Mouse (Mus musculus) lung, embryonic 14.5 days (tissue): ENCODE measurements around the gene Mrps18a. TPM values are rescaled to one million over a fixed set of nuclear protein-coding genes. Genes with fewer than 3 reads are reported as not detected.
A peak's percentile ranks its signal among the peaks of the same experiment; 100 is the strongest.

Source experiments
- ATAC-seq: fragments of 200-750 bp; cut with Nextera tagmentation; 2 replicates; pipeline ENCODE4 v1.8.0; 2017; ENCODE audit warnings: mild to moderate bottlenecking, moderate TSS enrichment, moderate library complexity; ENCODE audit not compliant: insufficient read depth
- DNase-seq: peaks from one replicate; pipeline ENCODE4 v3.0.0-alpha.2; 2015
- H3K27ac ChIP-seq: fragments of 300-500 bp; sonication (generic); 2 replicates; pipeline ENCODE4 v1.5.1; 2014; ENCODE audit warnings: low read depth, mild to moderate bottlenecking, moderate library complexity
- H3K27me3 ChIP-seq: fragments of 300-500 bp; sonication (generic); 2 replicates; pipeline ENCODE4 v1.6.1; 2014; ENCODE audit warnings: low read length, control low read depth; ENCODE audit not compliant: insufficient read depth
- H3K36me3 ChIP-seq: fragments of 300-500 bp; sonication (generic); 2 replicates; pipeline ENCODE4 v1.6.1; 2014; ENCODE audit warnings: control low read depth; ENCODE audit not compliant: insufficient read depth
- H3K4me1 ChIP-seq: fragments of 300-500 bp; sonication (generic); 2 replicates; pipeline ENCODE4 v1.6.1; 2014; ENCODE audit warnings: antibody characterized with exemption, control low read depth; ENCODE audit not compliant: insufficient read depth
- H3K4me2 ChIP-seq: fragments of 300-500 bp; sonication (generic); 2 replicates; pipeline ENCODE4 v1.6.1; 2014; ENCODE audit warnings: mild to moderate bottlenecking
- H3K4me3 ChIP-seq: fragments of 300-500 bp; sonication (generic); 2 replicates; pipeline ENCODE4 v1.5.1; 2014; ENCODE audit warnings: low read depth, low read length
- H3K9ac ChIP-seq: fragments of 300-500 bp; sonication (generic); 2 replicates; pipeline ENCODE4 v1.6.1; 2014
- H3K9me3 ChIP-seq: fragments of 300-500 bp; sonication (generic); 2 replicates; pipeline ENCODE4 v1.6.1; 2016; ENCODE audit warnings: low read depth, low read length, control low read depth
- CTCF ChIP-seq: IDR thresholded peaks from 2 replicates; pipeline ENCODE4 v1.5.1; 2016; ENCODE audit warnings: antibody characterized with exemption, low read depth
- WGBS: fragments of 180-500 bp; shearing (Covaris S2); extraction: QIAGEN DNeasy Blood & Tissue Kit; methylation state at CpG from one replicate; pipeline ENCODE4 v1.1.7; 2014; 5-methylcytosine and 5-hydroxymethylcytosine counted together
- polyA plus RNA-seq: library from polyadenylated mRNA; unstranded; fragments of >200 nt; fragmentation: Nextera tagmentation; extraction: Ambion mirVana; gene quantifications from 2 replicates; pipeline ENCODE4 v1.2.1, GENCODE M21; 2014

Gene Mrps18a
- polyA plus RNA-seq: 147 and 149 TPM in 2 replicates

- Histone ChIP-seq H3K4me2 (peak within 1 kb of the TSS; percentile 94), H3K4me1 (peaks cover 8% of the 10 kb centered on the region; the same call in 1 of the 2 replicates), H3K9me3 (no peaks in the 10 kb centered on the region), H3K27me3 (0 out of 2 replicates have a peak, but pooled peaks cover 3% of the 10 kb centered on the region), H3K27ac (peak within 1 kb of the TSS; percentile 56), H3K36me3 (0 out of 2 replicates have a peak, but pooled peaks cover 4% of the 10 kb centered on the region), H3K4me3 (peak within 1 kb of the TSS; percentile 83), H3K9ac (peak within 1 kb of the TSS; percentile 74)
- no peak; the same call in 1 of the 2 replicates for TF ChIP-seq CTCF
- ATAC-seq (peak; percentile 91), DNase-seq (peak; percentile 91)
- 5% methylated on average over 38 of the region's 38 CpGs for WGBS
Measured at GRCm38 (mm10) chr17:46110402-46111289, at the start of gene Mrps18a. TSS of gene Mrps18a (plus strand) at chr17:46110986.

- ATAC-seq: peak; percentile 96
- Histone ChIP-seq H3K4me1 (0 out of 2 replicates have a peak, but pooled peaks cover 6% of the 10 kb centered on the region), H3K4me3 (no peak overlapping the region), H3K9me3 (no peaks in the 10 kb centered on the region), H3K9ac (no peak overlapping the region), H3K36me3 (no peaks in the 10 kb centered on the region), H3K4me2 (peak overlapping the region; percentile 27; the same call in 1 of the 2 replicates), H3K27ac (peak overlapping the region; percentile 58), H3K27me3 (no peaks in the 10 kb centered on the region)
- peak; percentile 90 for DNase-seq
- 8% methylated on average over 10 of the region's 10 CpGs for WGBS
- no peak for TF ChIP-seq CTCF
Measured at GRCm38 (mm10) chr17:46063283-46063973, 47.4 kb upstream of the Mrps18a start.

GRCm38 (mm10) chr17:46063974-46064312 lies 46.8 kb upstream of the Mrps18a start:
- H3K9ac ChIP-seq: no peak overlapping the region
- peak overlapping the region; percentile 27; the same call in 1 of the 2 replicates for H3K4me2 ChIP-seq

DNA sequence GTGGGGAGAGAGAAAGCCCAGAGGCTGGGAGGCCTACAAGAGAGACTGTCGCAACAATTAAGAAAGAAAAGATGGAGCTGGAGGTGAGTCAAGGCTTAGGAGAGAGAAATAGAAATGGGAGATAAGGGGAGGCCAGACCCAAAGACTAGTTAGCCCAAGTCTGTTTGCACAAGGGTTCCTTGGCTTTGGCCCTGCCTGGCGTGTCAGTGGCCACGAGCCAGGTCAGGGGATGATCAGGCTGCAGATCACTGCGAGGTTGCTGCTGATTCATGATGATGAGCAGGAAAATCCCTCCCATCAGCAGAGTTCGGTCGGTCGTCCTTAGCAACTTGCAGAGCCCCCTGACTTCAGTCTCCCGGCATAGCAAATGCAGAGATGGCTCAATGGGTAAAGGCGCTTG lies 40.7 kb upstream of the Mrps18a start:
- H3K4me1 ChIP-seq: peaks cover 14% of the 10 kb centered on the region
- no peaks in the 10 kb centered on the region for H3K27me3 ChIP-seq
- H3K9ac ChIP-seq: no peak overlapping the region
- H3K4me2 ChIP-seq: no peak overlapping the region
- WGBS: 60% methylated on average over 9 of the region's 9 CpGs
- no peaks in the 10 kb centered on the region for H3K36me3 ChIP-seq
- ATAC-seq (no peak), DNase-seq (peak; percentile 15)
- no peak overlapping the region for H3K4me3 ChIP-seq
- no peaks in the 10 kb centered on the region for H3K9me3 ChIP-seq
- no peak for TF ChIP-seq CTCF
- no peak overlapping the region for H3K27ac ChIP-seq

More at GRCm38 (mm10) chr17:46063974-46064312, 46.8 kb upstream of the Mrps18a start:
- Histone ChIP-seq H3K27me3 (no peaks in the 10 kb centered on the region), H3K27ac (peak overlapping the region; percentile 58; the same call in 1 of the 2 replicates), H3K4me1 (0 out of 2 replicates have a peak, but pooled peaks cover 6% of the 10 kb centered on the region), H3K9me3 (no peaks in the 10 kb centered on the region), H3K4me3 (no peak overlapping the region), H3K36me3 (no peaks in the 10 kb centered on the region)
- no peak for TF ChIP-seq CTCF
- DNase-seq: no peak
- ATAC-seq: no peak
- 37% methylated on average over 6 of the region's 6 CpGs for WGBS

DNA sequence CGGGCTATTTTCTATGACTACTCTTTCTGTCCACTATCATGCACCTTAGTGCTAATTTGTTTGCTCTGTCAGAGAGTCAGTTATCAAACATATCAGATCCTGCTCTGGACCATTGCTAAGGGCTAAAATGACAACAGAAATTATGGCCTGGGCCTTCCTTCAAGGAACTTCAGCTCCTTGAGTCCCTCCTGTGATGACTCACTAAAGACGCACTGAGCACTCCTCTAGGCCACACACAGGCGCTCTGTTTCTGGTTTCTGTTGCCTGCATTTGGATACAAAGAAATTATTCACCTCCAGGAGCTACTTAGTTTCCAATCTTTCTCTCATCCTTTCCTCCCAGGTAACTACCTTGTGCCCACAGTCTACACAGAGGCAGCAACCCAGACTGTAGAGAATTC lies 39.3 kb upstream of the Mrps18a start:
- H3K4me2 ChIP-seq: no peak overlapping the region
- 73% methylated on average over 3 of the region's 3 CpGs for WGBS
- no peaks in the 10 kb centered on the region for H3K27me3 ChIP-seq
- H3K4me3 ChIP-seq: no peak overlapping the region
- H3K36me3 ChIP-seq: no peaks in the 10 kb centered on the region
- no peak overlapping the region for H3K9ac ChIP-seq
- no peaks in the 10 kb centered on the region for H3K9me3 ChIP-seq
- peaks cover 14% of the 10 kb centered on the region for H3K4me1 ChIP-seq
- DNase-seq (no peak), ATAC-seq (no peak)
- no peak overlapping the region for H3K27ac ChIP-seq
- no peak for TF ChIP-seq CTCF

DNA sequence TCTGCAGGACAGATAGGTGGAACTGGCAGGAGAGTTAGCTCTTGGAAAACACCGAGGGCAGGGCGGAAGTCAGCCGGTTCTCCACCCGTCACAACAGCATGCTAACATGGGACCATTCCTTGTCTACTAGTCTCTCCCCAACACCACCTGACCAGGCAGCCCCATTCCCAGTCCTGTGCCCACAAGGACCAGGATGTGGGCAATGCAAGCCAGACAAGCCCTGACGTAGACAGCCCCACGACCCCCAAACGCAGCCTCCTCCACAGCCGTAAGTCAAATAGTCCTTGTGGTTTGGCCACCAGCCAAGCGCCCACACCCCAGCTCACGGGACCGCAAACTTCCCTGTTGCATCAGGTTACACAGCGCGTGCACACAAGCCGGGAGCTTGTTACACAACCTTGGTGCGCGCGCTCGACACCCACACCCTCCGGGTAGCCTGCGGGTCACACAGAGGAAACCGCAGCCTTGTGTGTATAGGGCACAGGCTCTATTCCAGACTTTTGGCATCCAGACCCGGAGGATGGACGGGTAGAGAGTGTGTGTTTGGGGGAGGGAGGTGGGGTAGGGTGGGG lies 37.0 kb upstream of the Mrps18a start:
- peak overlapping the region; percentile 57 for H3K4me2 ChIP-seq
- no peak for TF ChIP-seq CTCF
- H3K27me3 ChIP-seq: no peaks in the 10 kb centered on the region
- WGBS: 12% methylated on average over 23 of the region's 23 CpGs
- ATAC-seq (peak; percentile 86), DNase-seq (peak; percentile 94)
- 0 out of 2 replicates have a peak, but pooled peaks cover under 1% of the 10 kb centered on the region for H3K9me3 ChIP-seq
- H3K4me3 ChIP-seq: peak overlapping the region; percentile 23
- H3K27ac ChIP-seq: peak overlapping the region; percentile 19; the same call in 1 of the 2 replicates
- no peaks in the 10 kb centered on the region for H3K36me3 ChIP-seq
- H3K9ac ChIP-seq: peak overlapping the region; percentile 17; the same call in 1 of the 2 replicates
- H3K4me1 ChIP-seq: peaks cover 14% of the 10 kb centered on the region
